Mouse (Mus musculus): ENCODE results near the gene Copg2. TPM values are rescaled to one million over a fixed set of nuclear protein-coding genes. Genes with fewer than 3 reads are reported as not detected.
A peak's percentile ranks its signal among the peaks of the same experiment; 100 is the strongest.
"Not testable (repeated sequence)": the region's sequence is repeated elsewhere in the genome, so short reads cannot be mapped to it uniquely, and the experiment has no call there.

Copg2 gene
- polyA plus RNA-seq, 1 experiment from 2014 or later: 19.6 TPM

DNA sequence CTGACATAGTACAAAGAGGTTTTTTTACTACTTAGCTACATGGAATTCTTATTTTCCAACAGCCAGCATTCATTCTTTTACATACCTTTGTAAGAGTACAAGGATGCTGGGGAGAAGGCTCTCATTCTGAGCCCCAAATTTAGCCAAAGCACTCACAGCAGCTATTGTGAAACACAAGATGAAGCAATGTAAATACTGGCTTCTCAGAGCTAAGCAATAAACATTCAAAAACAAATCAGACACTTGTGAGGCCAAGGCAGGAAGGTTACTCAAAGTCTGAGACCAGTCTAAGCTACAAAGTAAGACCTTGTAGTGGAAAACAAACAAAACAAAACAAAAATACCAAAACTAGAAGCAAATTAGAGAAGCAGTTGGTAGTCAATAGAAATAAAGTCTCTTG is 83.0 kb downstream of the Copg2 start:
- no peak for ATAC-seq (replicated peaks; ENCODE audit: insufficient number of reproducible peaks, insufficient read depth, low FRiP score, low read depth)
- Histone ChIP-seq H3K36me3 (peaks cover 3% of the 10 kb centered on the region; the same call in 1 of the 2 replicates), H3K9me3 (replicated peaks) (no peaks in the 10 kb centered on the region), H3K9ac (no peak overlapping the region), H3K27me3 (no peaks in the 10 kb centered on the region), H3K4me3 (no peak overlapping the region), H3K4me2 (no peak overlapping the region), H3K4me1 (replicated peaks) (no peaks in the 10 kb centered on the region), H3K27ac (no peak overlapping the region)

DNA sequence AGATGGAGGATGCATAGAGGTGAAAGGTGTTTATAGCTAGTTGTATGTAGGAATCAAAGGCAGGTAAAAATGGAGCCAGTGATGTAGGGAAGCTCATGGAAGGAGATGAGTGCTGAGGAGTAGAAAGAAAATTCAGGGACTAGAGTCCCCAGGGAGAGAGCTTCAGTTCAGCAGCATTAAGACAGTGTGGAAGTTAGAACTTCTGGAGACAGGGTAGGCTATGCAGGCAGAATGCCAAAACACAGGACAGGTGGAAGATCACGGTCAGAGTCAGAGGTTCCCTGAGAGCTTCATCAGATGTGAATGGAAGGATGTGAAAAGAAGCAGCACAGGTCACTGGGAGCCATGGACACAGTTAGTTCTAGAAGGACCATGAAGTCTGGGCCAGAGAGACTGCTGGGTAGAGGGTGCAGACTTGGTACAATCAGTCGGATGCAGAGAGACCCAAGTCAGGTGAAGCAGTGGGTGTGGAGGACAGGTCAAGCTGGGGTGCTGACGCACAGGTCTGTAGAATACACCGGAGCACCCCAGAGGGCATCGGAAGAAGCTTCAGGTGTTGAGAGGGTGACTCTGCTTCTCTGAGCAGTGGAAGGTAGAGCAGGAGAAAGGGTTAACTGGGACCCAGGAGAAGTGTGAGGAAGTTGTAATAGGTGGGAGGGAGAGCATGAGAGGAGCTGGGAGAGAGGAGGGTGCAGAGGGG is 91.4 kb downstream of the Copg2 start:
- H3K9me3 ChIP-seq (replicated peaks): no peaks in the 10 kb centered on the region
- no peak overlapping the region for H3K9ac ChIP-seq
- H3K27me3 ChIP-seq: no peaks in the 10 kb centered on the region
- no peak overlapping the region for H3K4me2 ChIP-seq
- no peak overlapping the region for H3K4me3 ChIP-seq
- H3K27ac ChIP-seq: no peak overlapping the region
- 0 out of 2 replicates have a peak, but pooled peaks have one; percentile 21 for ATAC-seq (replicated peaks; ENCODE audit: insufficient number of reproducible peaks, insufficient read depth, low FRiP score, low read depth)
- H3K36me3 ChIP-seq: peaks cover 17% of the 10 kb centered on the region; the same call in 1 of the 2 replicates
- WGBS: 85% methylated on average over 5 of the region's 5 CpGs
- no peaks in the 10 kb centered on the region for H3K4me1 ChIP-seq (replicated peaks)

DNA sequence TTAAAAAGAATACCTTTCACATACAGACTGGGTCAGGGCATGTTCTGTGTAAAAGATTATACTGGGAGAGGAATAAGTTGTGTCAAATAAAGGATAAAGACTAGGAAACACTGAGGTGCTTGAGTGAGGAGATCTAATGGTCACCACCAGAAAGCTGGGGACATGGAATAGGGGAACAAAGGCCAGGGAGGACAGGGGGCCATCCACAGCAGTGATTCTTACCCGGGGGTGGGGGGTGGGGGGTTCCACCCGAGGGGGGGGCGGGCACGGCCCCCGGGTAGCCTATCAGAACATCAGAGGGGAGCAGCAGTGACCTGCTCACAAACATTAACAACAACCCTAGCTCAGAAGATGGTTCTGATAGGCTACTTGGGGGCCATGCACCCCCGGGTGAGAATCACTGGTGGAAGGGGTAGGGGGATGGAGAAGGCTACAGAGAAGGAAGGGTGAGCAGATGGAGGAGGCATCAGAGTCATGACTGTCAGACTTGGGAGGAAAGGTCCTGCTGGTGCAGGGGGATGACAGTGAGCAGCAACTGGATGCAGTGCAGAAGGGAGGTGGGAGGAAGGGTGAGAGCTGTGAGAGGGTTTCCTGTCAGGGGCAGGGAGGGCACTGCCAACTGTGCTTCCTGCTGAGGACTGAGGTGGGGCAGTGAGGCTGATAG is 92.1 kb downstream of the Copg2 start:
- H3K4me2 ChIP-seq; H3K9me3 ChIP-seq (replicated peaks); H3K9ac ChIP-seq; H3K27ac ChIP-seq; H3K27me3 ChIP-seq; H3K4me3 ChIP-seq; H3K4me1 ChIP-seq (replicated peaks): not testable (repeated sequence)
- WGBS: 82% methylated on average over 6 of the region's 6 CpGs
- peak; percentile 83 for ATAC-seq (replicated peaks; ENCODE audit: insufficient number of reproducible peaks, insufficient read depth, low FRiP score, low read depth)
- peaks cover 17% of the 10 kb centered on the region; the same call in 1 of the 2 replicates for H3K36me3 ChIP-seq

DNA sequence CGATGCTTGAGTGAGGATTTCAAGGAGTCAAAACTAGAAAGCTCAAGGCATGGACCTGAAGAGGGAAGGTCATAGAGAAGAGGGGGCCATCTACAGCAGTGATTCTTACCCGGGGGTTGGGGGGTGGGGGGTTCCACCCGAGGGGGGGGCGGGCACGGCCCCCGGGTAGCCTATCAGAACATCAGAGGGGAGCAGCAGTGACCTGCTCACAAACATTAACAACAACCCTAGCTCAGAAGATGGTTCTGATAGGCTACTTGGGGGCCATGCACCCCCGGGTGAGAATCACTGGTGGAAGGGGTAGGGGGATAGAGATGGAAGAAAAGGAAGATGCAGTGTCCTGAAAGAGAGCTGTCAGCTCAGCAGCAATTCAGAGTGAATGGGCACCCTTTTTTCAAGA is 93.7 kb downstream of the Copg2 start:
- H3K4me3 ChIP-seq; H3K4me2 ChIP-seq; H3K27me3 ChIP-seq; H3K4me1 ChIP-seq (replicated peaks); H3K9me3 ChIP-seq (replicated peaks); H3K9ac ChIP-seq; H3K27ac ChIP-seq: not testable (repeated sequence)
- peaks cover 13% of the 10 kb centered on the region; the same call in 1 of the 2 replicates for H3K36me3 ChIP-seq
- WGBS: 88% methylated on average over 7 of the region's 7 CpGs
- peak; percentile 47; the same call in 1 of the 2 replicates for ATAC-seq (replicated peaks; ENCODE audit: insufficient number of reproducible peaks, insufficient read depth, low FRiP score, low read depth)

DNA sequence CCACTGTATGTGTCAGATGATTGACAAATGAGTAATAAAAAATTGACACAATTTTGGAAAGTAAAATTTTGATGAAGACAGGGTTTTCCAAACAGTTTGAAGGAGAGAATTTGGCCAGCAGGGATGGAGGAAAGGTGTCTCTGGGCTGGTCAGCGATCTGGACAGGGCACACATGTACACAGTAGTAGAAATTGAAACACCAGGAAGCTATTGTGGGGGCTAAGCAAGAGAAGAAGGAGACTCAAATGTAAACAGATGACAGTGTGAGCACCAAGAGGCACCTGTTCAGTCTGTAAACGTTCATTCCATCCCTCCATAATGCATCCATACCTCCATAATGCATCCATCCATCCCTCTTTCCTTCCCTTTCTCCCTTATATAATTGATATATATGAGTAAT is 145.4 kb downstream of the Copg2 start:
- Histone ChIP-seq H3K4me2 (no peak overlapping the region), H3K27me3 (no peaks in the 10 kb centered on the region), H3K4me1 (replicated peaks) (0 out of 2 replicates have a peak, but pooled peaks cover 5% of the 10 kb centered on the region), H3K4me3 (no peak overlapping the region), H3K36me3 (peaks cover 28% of the 10 kb centered on the region), H3K9me3 (replicated peaks) (no peaks in the 10 kb centered on the region), H3K9ac (no peak overlapping the region), H3K27ac (no peak overlapping the region)
- 68% methylated on average over 2 of the region's 2 CpGs for WGBS
- no peak for ATAC-seq (replicated peaks; ENCODE audit: insufficient number of reproducible peaks, insufficient read depth, low FRiP score, low read depth)

DNA sequence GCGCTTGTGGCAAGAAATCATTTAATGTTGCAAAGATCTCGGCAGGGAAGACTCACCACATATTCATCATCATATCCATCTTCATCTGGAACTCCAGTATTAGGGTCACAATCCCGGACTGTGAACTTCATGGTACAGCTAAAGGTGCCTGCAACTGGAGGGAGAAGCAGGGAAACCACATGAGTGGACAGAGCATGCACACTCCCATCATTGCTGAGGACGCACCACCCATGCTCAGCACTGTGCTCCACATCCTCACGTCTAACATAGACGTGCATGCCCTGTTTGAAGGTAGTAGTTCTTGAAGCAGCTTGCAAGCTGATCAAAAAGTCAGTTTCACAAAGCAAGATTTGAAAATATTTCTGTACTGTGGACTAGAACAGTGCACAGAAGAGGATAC is 146.1 kb downstream of the Copg2 start:
- H3K9me3 ChIP-seq (replicated peaks): no peaks in the 10 kb centered on the region
- no peak overlapping the region for H3K9ac ChIP-seq
- no peak overlapping the region for H3K27ac ChIP-seq
- 72% methylated on average over 6 of the region's 6 CpGs for WGBS
- H3K4me3 ChIP-seq: no peak overlapping the region
- H3K4me2 ChIP-seq: no peak overlapping the region
- ATAC-seq (replicated peaks; ENCODE audit: insufficient number of reproducible peaks, insufficient read depth, low FRiP score, low read depth): no peak
- peaks cover 34% of the 10 kb centered on the region for H3K36me3 ChIP-seq
- no peaks in the 10 kb centered on the region for H3K27me3 ChIP-seq
- 0 out of 2 replicates have a peak, but pooled peaks cover 7% of the 10 kb centered on the region for H3K4me1 ChIP-seq (replicated peaks)

DNA sequence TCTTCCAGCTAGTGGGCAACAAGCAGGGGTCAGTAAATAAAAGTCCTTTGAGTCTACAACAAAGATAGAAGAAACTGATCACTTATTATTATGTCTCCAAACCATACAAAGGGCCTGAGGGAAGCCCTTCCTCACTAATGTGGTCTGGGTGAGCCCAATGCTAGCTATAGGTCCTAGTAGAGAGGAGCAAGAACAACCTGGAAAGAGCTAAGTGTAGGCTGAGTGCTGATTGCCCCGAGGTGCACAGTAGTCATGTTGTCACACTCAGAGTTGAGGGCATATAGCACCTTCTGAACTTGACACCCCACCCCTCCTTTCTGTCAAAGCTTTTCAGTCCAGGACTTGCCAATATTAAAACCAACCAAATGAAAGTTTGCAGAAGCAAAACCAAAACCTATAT is 146.7 kb downstream of the Copg2 start:
- peaks cover 39% of the 10 kb centered on the region for H3K36me3 ChIP-seq
- ATAC-seq (replicated peaks; ENCODE audit: insufficient number of reproducible peaks, insufficient read depth, low FRiP score, low read depth): peak; percentile 50
- no peaks in the 10 kb centered on the region for H3K9me3 ChIP-seq (replicated peaks)
- 72% methylated on average over 1 of the region's 1 CpGs for WGBS
- no peak overlapping the region for H3K4me2 ChIP-seq
- H3K4me1 ChIP-seq (replicated peaks): 0 out of 2 replicates have a peak, but pooled peaks cover 11% of the 10 kb centered on the region
- no peak overlapping the region for H3K27ac ChIP-seq
- H3K27me3 ChIP-seq: no peaks in the 10 kb centered on the region
- H3K9ac ChIP-seq: no peak overlapping the region
- no peak overlapping the region for H3K4me3 ChIP-seq

DNA sequence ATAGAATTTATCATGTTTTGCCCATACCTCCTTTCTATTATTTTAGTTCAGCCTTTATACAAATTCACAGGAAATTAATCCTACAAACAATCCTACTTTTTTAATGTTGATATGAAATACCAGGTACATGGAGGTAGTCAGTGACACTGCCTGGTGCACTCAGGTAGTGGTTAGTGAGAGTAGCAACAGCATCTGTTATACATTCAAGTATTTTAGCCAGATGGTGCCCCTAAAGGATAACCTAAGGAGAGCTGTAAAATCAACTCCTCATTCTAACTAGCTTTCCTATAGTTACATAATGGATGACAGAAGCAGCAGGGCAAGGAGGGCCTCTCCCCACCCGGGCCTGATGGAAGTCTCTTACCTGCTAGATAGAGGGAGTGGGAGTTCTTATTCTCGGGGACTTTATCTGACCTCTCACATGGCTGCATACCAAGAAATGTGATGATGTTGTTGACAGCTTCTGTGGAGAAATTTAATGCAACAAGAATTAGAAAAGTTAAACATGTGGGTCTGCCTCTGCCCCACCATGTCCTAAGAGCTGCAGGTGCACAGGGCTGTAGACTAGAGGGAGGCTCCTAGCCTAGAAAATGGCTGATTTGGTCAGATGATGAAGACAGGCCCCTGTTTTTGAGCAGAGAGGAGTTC is 147.4 kb downstream of the Copg2 start:
- Histone ChIP-seq H3K4me3 (no peak overlapping the region), H3K9ac (no peak overlapping the region), H3K36me3 (peaks cover 44% of the 10 kb centered on the region), H3K27ac (no peak overlapping the region), H3K4me2 (no peak overlapping the region), H3K9me3 (replicated peaks) (no peaks in the 10 kb centered on the region), H3K4me1 (replicated peaks) (0 out of 2 replicates have a peak, but pooled peaks cover 11% of the 10 kb centered on the region), H3K27me3 (no peaks in the 10 kb centered on the region)
- 31% methylated on average over 2 of the region's 2 CpGs for WGBS
- ATAC-seq (replicated peaks; ENCODE audit: insufficient number of reproducible peaks, insufficient read depth, low FRiP score, low read depth): peak; percentile 28

DNA sequence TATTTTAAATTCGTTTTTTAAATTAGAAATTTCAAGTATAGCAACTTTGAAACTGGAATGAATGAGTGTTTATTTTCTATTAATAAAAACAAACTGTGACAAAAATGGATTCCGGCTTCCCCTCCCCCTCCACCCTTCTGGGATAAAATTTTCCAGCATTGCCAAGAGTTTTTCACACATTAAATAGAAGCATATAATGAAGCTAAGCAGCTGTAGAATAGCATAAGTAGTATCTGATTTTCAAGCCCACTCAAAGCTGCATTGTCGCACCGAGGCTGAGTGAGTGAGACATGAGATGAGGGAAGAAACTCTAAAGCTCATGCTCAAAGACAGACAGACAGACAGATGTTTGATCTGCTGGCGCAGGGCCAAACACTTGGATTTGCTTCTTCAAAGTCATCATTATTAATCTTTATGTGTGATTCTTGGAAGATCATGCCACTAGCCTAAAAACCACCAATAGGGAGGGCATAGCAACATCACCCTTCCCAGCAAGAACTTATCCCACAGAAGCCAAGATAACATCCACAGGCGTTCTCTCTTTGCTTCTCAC is 148.2 kb downstream of the Copg2 start:
- WGBS: 63% methylated on average over 6 of the region's 6 CpGs
- H3K27me3 ChIP-seq: no peaks in the 10 kb centered on the region
- H3K4me2 ChIP-seq: no peak overlapping the region
- H3K9me3 ChIP-seq (replicated peaks): no peaks in the 10 kb centered on the region
- no peak overlapping the region for H3K9ac ChIP-seq
- ATAC-seq (replicated peaks; ENCODE audit: insufficient number of reproducible peaks, insufficient read depth, low FRiP score, low read depth): no peak
- no peak overlapping the region for H3K4me3 ChIP-seq
- H3K36me3 ChIP-seq: peaks cover 48% of the 10 kb centered on the region
- H3K27ac ChIP-seq: no peak overlapping the region
- 0 out of 2 replicates have a peak, but pooled peaks cover 11% of the 10 kb centered on the region for H3K4me1 ChIP-seq (replicated peaks)

DNA sequence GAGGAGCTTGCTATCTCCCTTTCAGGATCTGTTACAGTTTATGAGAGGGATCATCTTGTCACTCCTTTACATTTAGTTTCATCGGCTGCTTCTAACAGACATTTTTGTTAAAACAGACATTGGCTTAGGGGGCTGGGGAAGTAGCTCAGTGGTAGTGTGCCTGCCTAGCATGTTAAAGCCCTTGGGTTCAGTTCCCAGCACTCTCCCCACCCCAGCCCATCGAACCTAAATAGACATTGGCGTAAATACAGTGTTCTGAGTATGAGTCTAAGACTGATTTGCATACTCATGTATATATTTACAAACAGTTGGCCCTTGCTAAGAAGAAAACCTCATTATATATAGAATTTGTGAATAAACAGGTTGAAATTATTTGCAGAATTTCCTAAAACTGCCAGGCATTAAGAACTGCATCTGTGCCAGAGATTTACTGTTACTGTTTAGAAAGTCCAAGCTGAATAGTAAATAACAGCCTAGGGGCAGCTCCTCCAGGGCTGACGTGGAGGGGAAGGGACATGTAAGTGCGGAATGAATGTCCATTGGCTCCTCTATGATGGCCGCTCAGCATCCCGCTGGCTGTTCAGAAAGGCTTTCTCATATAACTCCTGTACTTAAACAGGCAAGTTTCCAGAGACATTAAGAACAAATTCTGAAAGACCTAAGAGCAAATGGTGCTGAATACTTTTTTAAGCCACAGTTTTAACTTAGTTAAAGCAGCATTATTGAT is 148.8 kb downstream of the Copg2 start:
- Histone ChIP-seq H3K9me3 (replicated peaks) (no peaks in the 10 kb centered on the region), H3K4me1 (replicated peaks) (0 out of 2 replicates have a peak, but pooled peaks cover 11% of the 10 kb centered on the region), H3K4me3 (no peak overlapping the region), H3K4me2 (no peak overlapping the region), H3K27me3 (no peaks in the 10 kb centered on the region), H3K36me3 (peaks cover 54% of the 10 kb centered on the region), H3K27ac (no peak overlapping the region), H3K9ac (no peak overlapping the region)
- no peak for ATAC-seq (replicated peaks; ENCODE audit: insufficient number of reproducible peaks, insufficient read depth, low FRiP score, low read depth)
- 77% methylated on average over 7 of the region's 7 CpGs for WGBS

DNA sequence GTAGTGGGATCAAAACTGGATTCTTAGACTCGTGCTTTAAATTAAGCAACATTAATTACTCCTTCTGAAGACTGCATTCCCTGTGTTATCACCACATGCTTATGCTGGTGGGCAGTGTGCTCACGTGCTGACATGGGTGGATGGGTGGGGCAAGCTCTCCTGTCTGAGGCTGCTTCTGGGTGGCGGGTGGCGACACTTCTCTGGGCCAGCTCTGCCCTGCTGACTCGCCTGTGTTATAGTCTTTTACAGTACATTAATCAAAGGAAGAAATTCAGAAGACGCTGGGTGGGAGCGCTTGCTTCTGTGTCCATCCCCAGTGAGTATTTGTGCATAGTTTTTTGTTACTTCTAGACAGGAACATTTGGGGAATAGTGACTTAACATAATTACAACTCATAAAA is 151.0 kb downstream of the Copg2 start:
- Histone ChIP-seq H3K27me3 (no peaks in the 10 kb centered on the region), H3K4me2 (no peak overlapping the region), H3K36me3 (peaks cover 67% of the 10 kb centered on the region), H3K27ac (no peak overlapping the region), H3K4me1 (replicated peaks) (0 out of 2 replicates have a peak, but pooled peaks cover 9% of the 10 kb centered on the region), H3K9me3 (replicated peaks) (no peaks in the 10 kb centered on the region), H3K9ac (no peak overlapping the region), H3K4me3 (no peak overlapping the region)
- 52% methylated on average over 7 of the region's 7 CpGs for WGBS
- no peak for ATAC-seq (replicated peaks; ENCODE audit: insufficient number of reproducible peaks, insufficient read depth, low FRiP score, low read depth)
